Mouse (Mus musculus) megakaryocyte, adult 5-6 weeks (primary cell): ENCODE results near the gene Slc36a1. TPM values are rescaled to one million over a fixed set of nuclear protein-coding genes. Genes with fewer than 3 reads are reported as not detected.

Source experiments
- ATAC-seq: 2 replicates; pipeline ENCODE4 v1.8.0; 2016; ENCODE audit warnings: mild to moderate bottlenecking, inconsistent platforms; ENCODE audit not compliant: poor library complexity, severe bottlenecking
- total RNA-seq, 2 experiments: library from RNA; stranded (forward) in 1 of 2; stranded (reverse) in 1 of 2; fragments of 153-499, 151-499 nt in 1 of 2; fragments of 221-1000, 200-1000 nt in 1 of 2; gene quantifications; 2 replicates each; pipeline versions ENCODE4 v1.2.3 to v1.2.4; 2015 to 2017

Gene Slc36a1
- total RNA-seq, 2 experiments from 2014 or later: 15.4 to 24.7 TPM

DNA sequence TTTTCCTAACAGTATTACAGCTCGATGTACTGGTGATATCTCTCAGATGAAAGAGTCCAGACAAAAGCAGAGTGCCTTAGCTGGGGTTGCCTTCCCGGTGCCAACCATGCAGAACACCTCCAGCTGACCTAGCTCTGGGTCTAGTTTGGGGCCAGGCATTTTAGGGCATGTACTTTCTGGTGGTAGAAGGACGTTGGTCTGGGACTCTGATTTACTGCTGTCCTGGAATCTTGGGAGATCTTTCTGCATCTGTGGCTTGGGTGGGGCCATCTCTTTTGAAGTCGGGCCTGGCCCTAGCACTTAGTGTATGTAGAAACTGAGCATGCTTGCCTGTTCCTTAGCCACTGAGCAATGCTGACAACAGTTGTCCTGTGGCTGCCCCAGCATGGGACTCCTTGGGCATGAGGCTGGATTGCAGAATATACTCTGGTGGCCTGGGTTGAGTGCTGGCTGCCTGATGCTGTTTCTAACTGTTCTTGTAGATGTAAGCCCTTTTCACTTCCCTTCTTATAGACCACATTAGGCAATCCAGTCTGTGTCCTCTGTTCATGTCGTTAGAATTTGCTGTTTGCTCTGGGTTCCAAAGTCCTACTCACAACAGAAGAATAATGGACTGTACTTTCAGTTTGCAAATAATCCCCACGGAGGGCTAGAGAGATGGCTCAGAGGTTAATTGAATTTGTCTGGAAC lies 4.0 kb downstream of the Slc36a1 start:
- peak; percentile 64 for ATAC-seq

DNA sequence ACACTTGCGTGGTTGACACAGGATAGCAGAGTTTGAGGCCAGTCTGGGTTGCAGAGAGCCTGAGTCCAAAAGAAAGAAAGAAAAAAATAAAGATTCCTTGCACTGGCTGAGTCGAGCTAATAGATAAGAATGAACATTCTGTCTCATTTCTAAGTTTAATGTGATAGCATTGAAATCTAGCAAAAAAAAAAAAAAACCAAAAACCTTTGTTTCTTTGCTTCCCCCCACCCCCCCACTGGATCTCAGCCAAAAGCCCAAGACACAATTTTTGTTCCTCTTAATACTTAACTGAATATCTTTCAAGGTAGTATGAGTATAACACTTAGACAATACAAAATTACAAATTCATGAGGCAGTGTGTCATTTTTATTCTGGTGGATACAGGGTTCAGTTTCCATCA lies 4.9 kb downstream of the Slc36a1 start:
- no peak for ATAC-seq

- ATAC-seq: peak; percentile 71
Observed at GRCm38 (mm10) chr11:55209626-55210353, 5.6 kb downstream of the Slc36a1 start.

GRCm38 (mm10) chr11:55213518-55213917 lies 9.4 kb downstream of the Slc36a1 start:
- no peak for ATAC-seq

GRCm38 (mm10) chr11:55214161-55214560 lies 10.0 kb downstream of the Slc36a1 start:
- ATAC-seq: no peak

DNA sequence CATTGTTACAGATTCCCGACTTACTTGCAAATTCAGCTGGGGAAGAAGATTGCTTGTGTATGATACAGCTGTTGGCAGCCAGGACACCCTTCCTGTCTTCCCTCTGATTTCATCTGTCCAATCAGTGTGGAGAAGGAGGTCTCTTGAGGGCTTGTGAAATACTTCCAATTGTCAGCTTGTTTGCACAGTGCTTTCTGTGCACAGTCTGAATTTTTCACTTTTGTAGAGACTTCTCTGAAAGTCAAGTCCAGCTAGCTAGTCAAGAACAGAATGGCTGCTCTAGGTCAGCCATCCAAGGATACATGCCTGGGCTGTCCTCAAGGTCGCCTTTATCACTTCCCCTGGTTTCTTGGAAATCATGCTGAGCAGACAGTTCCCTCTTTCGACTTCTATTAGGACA lies 10.8 kb downstream of the Slc36a1 start:
- no peak for ATAC-seq

DNA sequence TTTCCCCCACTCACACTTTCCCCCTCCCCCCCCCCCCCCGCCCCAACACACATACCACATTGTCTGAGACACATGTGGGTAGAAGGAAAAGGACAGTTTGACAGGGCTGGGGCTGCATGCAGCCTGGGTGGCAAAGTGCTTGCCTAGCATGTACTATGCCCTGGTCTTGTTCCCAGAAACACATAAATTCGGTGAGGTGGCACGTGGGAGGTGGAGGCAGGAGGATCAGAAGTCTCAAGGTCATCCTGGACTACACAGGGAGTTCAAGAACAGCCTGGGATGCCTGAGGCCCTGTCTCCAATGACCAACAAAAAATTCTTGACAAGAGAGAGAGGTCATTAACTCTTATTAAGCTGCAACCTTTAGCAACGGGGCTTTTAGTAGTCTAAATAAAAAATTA lies 11.9 kb downstream of the Slc36a1 start:
- no peak for ATAC-seq

- ATAC-seq: no peak
Observed at GRCm38 (mm10) chr11:55216830-55217229, 12.7 kb downstream of the Slc36a1 start.

- ATAC-seq: no peak
Observed at GRCm38 (mm10) chr11:55217418-55217817, 13.3 kb downstream of the Slc36a1 start.

- ATAC-seq: no peak
Observed at GRCm38 (mm10) chr11:55217880-55218279, 13.7 kb downstream of the Slc36a1 start.

DNA sequence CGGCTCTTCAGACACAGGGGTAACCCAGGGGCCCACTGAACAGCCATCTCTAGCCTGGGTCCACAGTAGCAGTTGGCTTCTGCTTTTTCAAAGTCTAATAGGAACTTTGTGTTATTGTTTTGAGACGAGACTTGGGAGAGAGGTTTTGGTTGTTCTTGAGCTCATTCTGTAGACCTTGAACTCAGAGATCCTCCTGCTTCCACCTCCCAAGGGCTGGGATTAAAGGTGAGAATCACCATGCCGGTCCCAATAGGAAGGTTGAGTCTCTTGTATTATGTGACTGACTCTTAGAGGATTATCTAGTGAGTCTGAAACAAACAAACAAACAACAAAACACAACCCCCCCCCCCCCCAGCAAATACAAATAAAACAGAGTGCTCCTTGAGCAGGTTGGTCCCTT lies 14.3 kb downstream of the Slc36a1 start:
- no peak for ATAC-seq

GRCm38 (mm10) chr11:55221306-55221705 lies 17.2 kb downstream of the Slc36a1 start:
- no peak for ATAC-seq

DNA sequence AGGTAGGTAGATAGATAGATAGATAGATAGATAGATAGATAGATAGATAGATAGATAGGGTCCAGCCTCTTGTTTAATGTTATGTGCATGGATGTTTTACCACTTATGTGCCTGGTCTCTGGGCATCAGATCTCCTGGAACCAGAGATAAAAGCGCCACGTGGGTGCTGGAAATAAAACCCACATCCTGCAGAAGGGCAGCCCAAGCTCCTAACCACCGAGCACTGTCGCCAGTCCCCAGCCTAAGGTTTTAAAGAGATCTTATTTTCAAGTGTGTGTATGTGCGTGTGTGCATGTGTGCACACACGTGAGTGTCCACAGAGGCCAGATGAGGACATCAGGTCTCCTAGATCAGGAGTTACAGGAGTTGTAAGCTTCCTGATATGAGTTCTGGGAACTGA lies 26.9 kb downstream of the Slc36a1 start:
- no peak for ATAC-seq

GRCm38 (mm10) chr11:55234288-55234687 lies 30.1 kb downstream of the Slc36a1 start:
- no peak for ATAC-seq

DNA sequence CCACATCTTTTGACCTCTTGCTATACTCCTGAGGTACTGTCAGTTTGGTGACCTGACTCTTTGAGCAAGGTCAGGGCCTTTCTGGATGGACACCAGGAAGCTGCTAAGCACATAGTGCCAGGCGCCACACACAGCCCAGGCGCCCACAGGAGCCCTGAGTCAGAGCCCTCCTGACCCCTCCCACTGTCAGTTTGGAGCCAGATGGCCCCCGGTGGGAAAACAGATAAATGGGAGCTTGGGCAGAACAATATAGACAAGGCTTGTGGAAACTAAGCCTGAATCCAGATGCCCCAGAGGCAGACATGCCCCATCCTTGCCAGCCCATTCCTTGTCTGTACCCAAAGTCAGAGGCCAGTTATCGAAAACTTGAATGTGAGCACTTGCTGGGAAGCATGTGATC lies 30.6 kb downstream of the Slc36a1 start:
- ATAC-seq: no peak

GRCm38 (mm10) chr11:55236815-55237214 lies 32.7 kb downstream of the Slc36a1 start:
- no peak for ATAC-seq

- no peak for ATAC-seq
Observed at GRCm38 (mm10) chr11:55239496-55239895, 35.3 kb downstream of the Slc36a1 start.

DNA sequence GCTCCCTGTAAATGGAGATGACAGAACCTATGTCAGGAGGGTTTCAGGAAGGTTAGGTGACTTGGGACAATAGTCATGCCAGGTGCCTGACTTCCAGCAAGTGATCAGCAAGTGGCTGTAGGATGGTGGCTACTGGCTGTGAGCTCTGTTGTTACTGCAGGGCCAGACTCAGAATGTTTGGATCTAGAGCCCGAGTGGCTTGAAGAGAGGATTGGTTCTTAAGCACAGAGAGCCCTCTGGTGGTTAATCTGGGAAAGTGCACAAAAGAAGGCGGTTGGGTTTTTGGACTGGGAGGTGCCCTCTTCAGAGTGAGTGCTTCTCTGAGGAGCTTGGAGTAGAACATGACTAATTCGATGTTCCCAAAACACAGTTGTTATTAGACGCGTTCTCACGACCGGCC lies 36.4 kb downstream of the Slc36a1 start:
- ATAC-seq: peak; percentile 94

- ATAC-seq: no peak
Observed at GRCm38 (mm10) chr11:55250527-55250926, 46.4 kb downstream of the Slc36a1 start.

GRCm38 (mm10) chr11:55253391-55253790 lies 49.2 kb downstream of the Slc36a1 start:
- no peak for ATAC-seq

- ATAC-seq: no peak
Observed at GRCm38 (mm10) chr11:55261105-55261504, 57.0 kb downstream of the Slc36a1 start.

GRCm38 (mm10) chr11:55262000-55262399 lies 57.9 kb downstream of the Slc36a1 start:
- ATAC-seq: no peak
